In genomic region chr3:37896821-37897311, GRCm38 (mm10) we compare ENCODE assay signal across 7 mouse cellular contexts.
DNase-seq lines count a peak whose midpoint lies in the region; ATAC-seq and TF ChIP-seq lines count a peak whose summit lies in the region.

No protein-coding gene starts in this region.

- intact Hi-C loops in heart, postnatal 10 days (cut with DNase I) = loop anchor here (10.0 kb wide), 1 partner anchor 422 kb away; no protein-coding TSS in a partner anchor

- peak overlapping the region; percentile 43; the same call in 1 of the 2 replicates for H3K9ac ChIP-seq in forebrain, embryonic 13.5 days
- H3K9ac ChIP-seq in liver, postnatal 0 days (replicated peaks) = no peak overlapping the region

- H3K4me2 ChIP-seq in forebrain, embryonic 13.5 days = peak overlapping the region; percentile 58
- peak overlapping the region; percentile 40 for H3K4me2 ChIP-seq in liver, postnatal 0 days (ENCODE audit: low read depth, low read length)

- TF ChIP-seq CTCF in liver, postnatal 0 days (IDR thresholded peaks at IDR 0.05; ENCODE audit: low read depth) = no peak

- H3K4me1 ChIP-seq in brown adipose tissue, adult 24 weeks (ENCODE audit: control insufficient read depth, insufficient read depth, insufficient read length, low read length) = no peaks in the 10 kb centered on the region; the same call in 1 of the 2 replicates
- peaks cover 10% of the 10 kb centered on the region for H3K4me1 ChIP-seq in forebrain, embryonic 13.5 days
- 0 out of 2 replicates have a peak, but pooled peaks cover 6% of the 10 kb centered on the region for H3K4me1 ChIP-seq in liver, postnatal 0 days (ENCODE audit: insufficient read depth)

- under 1% methylated on average over 17 of the region's 17 CpGs for WGBS in forebrain, embryonic 13.5 days
- 10% methylated on average over 17 of the region's 17 CpGs for WGBS in liver, postnatal 0 days (ENCODE audit: insufficient replicate concordance)

- 0 out of 2 replicates have a peak, but pooled peaks cover 8% of the 10 kb centered on the region for H3K27me3 ChIP-seq in forebrain, embryonic 13.5 days
- H3K27me3 ChIP-seq in liver, postnatal 0 days (ENCODE audit: insufficient read depth, low read length) = no peaks in the 10 kb centered on the region

- no peaks in the 10 kb centered on the region for H3K36me3 ChIP-seq in forebrain, embryonic 13.5 days (ENCODE audit: poor library complexity, severe bottlenecking)
- no peaks in the 10 kb centered on the region for H3K36me3 ChIP-seq in liver, postnatal 0 days (replicated peaks; ENCODE audit: insufficient read depth, low read length)

- peak; percentile 92 for ATAC-seq in forebrain, embryonic 13.5 days
- ATAC-seq in liver, postnatal 0 days = no peak

- peak; percentile 62 to 73 for DNase-seq in heart, postnatal 10 days
- DNase-seq in kidney, postnatal 36 days = peak; percentile 58 to 63
- DNase-seq in liver, postnatal 0 days = peak; percentile 21
- peak; percentile 30 for DNase-seq in right cerebral cortex, postnatal 14 days
- DNase-seq in spleen, postnatal 4 days (ENCODE audit: low spot score in 2 of 2) = no peak

- TF ChIP-seq EP300 in liver, postnatal 0 days (IDR thresholded peaks at IDR 0.05; ENCODE audit: low read depth) = no peak

- peak overlapping the region; percentile 52; the same call in 1 of the 2 replicates for H3K27ac ChIP-seq in brown adipose tissue, adult 24 weeks (replicated peaks; ENCODE audit: low read depth, low read length)
- peak overlapping the region; percentile 40 for H3K27ac ChIP-seq in forebrain, embryonic 13.5 days
- H3K27ac ChIP-seq in liver, postnatal 0 days (ENCODE audit: low read depth) = no peak overlapping the region; the same call in 1 of the 2 replicates

- H3K9me3 ChIP-seq in forebrain, embryonic 13.5 days (replicated peaks) = no peaks in the 10 kb centered on the region; the same call in 1 of the 2 replicates
- no peaks in the 10 kb centered on the region; the same call in 1 of the 2 replicates for H3K9me3 ChIP-seq in liver, postnatal 0 days (ENCODE audit: low read length)

- H3K4me3 ChIP-seq in brown adipose tissue, adult 24 weeks (ENCODE audit: insufficient read depth, low read depth, low read length) = no peak overlapping the region
- peak overlapping the region; percentile 25 for H3K4me3 ChIP-seq in forebrain, embryonic 13.5 days
- no peak overlapping the region for H3K4me3 ChIP-seq in liver, postnatal 0 days (ENCODE audit: low read depth, low read length)

Comparison
In these comparisons a context has a peak if more than half of its experiments do, and no peak if none do; other contexts are left out.
1. DNase-seq: peak in heart, postnatal 10 days (2 of 2), kidney, postnatal 36 days (2 of 2), liver, postnatal 0 days (single experiment) and right cerebral cortex, postnatal 14 days (single experiment); none in spleen, postnatal 4 days (0 of 2).